Mouse (Mus musculus) thymus, adult 2 months (tissue): ENCODE data around the gene Pon2. TPM values are rescaled to one million over a fixed set of nuclear protein-coding genes. Genes with fewer than 3 reads are reported as not detected.
"Not testable (repeated sequence)": the region's sequence is repeated elsewhere in the genome, so short reads cannot be mapped to it uniquely, and the experiment has no call there.

Experiments used
- DNase-seq: peaks from one replicate; pipeline ENCODE4 v3.0.0; 2021
- H3K27ac ChIP-seq: fragments of 200-500 bp; 2 replicates; pipeline ENCODE4 v1.5.1; 2012; ENCODE audit warnings: low read length, control low read depth; ENCODE audit not compliant: control insufficient read depth, insufficient read depth
- H3K27me3 ChIP-seq: fragments of 200-500 bp; 2 replicates; pipeline ENCODE4 v1.6.1; 2012; ENCODE audit warnings: mild to moderate bottlenecking, low read length, moderate library complexity, mixed read lengths; ENCODE audit not compliant: control insufficient read depth, insufficient read depth
- H3K36me3 ChIP-seq: fragments of 200-500 bp; 2 replicates; pipeline ENCODE4 v1.6.1; 2012; ENCODE audit warnings: mild to moderate bottlenecking, low read length, moderate library complexity; ENCODE audit not compliant: control insufficient read depth, insufficient read depth
- H3K4me1 ChIP-seq: fragments of 200-500 bp; replicated peaks from 2 replicates; pipeline ENCODE4 v1.6.1; 2012; ENCODE audit warnings: low read length; ENCODE audit not compliant: control insufficient read depth, insufficient read depth
- H3K4me3 ChIP-seq: fragments of 200-500 bp; 2 replicates; pipeline ENCODE4 v1.5.1; 2012; ENCODE audit warnings: mild to moderate bottlenecking, low read length, control low read depth, moderate library complexity; ENCODE audit not compliant: control insufficient read depth, insufficient read depth
- CTCF ChIP-seq: fragments of 200-500 bp; IDR thresholded peaks from 2 replicates; pipeline ENCODE4 v1.5.1; 2012; ENCODE audit warnings: mild to moderate bottlenecking, control low read depth, low read length, moderate library complexity, borderline replicate concordance; ENCODE audit not compliant: control insufficient read depth, poor library complexity, insufficient read depth; ENCODE audit errors: extremely low read depth
- POLR2A ChIP-seq: fragments of 200-500 bp; IDR thresholded peaks from 2 replicates; pipeline ENCODE4 v1.6.1; 2012; ENCODE audit warnings: mild to moderate bottlenecking, low read length, control low read depth, moderate library complexity; ENCODE audit not compliant: control insufficient read depth, poor library complexity, insufficient read depth; ENCODE audit errors: extremely low read depth
- WGBS: fragments of 180-500 bp; shearing (Covaris S2); methylation state at CpG from one replicate; pipeline ENCODE4 v1.1.7; 2018; 5-methylcytosine and 5-hydroxymethylcytosine counted together
- polyA plus RNA-seq: library from polyadenylated mRNA; depleted of rRNA; stranded (reverse); fragments of >200 nt; gene quantifications from 2 replicates; pipeline ENCODE4 v1.2.3, GENCODE M21; 2012; rRNA removed

The Pon2 gene
- polyA plus RNA-seq, 1 experiment = 20.0 TPM

- TF ChIP-seq CTCF = no peak
- TF ChIP-seq POLR2A = no peak
- WGBS = 42% methylated on average over 3 of the region's 3 CpGs
- Histone ChIP-seq H3K36me3 (no peaks in the 10 kb centered on the region), H3K4me1 (no peaks in the 10 kb centered on the region), H3K4me3 (no peak overlapping the region), H3K27ac (no peak overlapping the region), H3K27me3 (no peaks in the 10 kb centered on the region)
- no peak for DNase-seq
Measured at GRCm38 (mm10) chr6:5234563-5234962, 63.7 kb downstream of the Pon2 start.

DNA sequence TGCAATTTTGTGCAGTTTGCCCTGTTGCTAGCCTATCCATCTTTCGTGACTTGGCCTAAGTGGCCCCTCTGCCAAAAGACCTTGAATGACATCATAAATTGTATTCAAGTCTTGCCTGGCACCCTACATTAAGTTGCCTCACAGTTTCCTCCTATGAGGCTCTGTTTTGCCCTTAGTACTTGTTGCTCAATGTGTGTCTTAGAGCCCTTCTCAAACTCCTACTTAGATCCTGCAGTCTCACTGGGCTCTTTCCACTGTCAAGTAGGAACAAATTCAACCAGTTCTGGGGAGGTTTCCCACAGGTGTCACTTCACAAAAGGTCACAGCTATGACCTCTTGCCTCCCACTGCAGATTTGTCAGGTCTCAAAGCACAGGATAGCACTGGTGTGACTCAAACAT is 64.4 kb downstream of the Pon2 start:
- DNase-seq = no peak

GRCm38 (mm10) chr6:5232022-5232421 is 66.2 kb downstream of the Pon2 start:
- no peaks in the 10 kb centered on the region for H3K27me3 ChIP-seq
- TF ChIP-seq CTCF (no peak), POLR2A (no peak)
- H3K4me3 ChIP-seq = no peak overlapping the region
- DNase-seq = no peak
- no peaks in the 10 kb centered on the region for H3K4me1 ChIP-seq
- H3K27ac ChIP-seq = no peak overlapping the region
- no peaks in the 10 kb centered on the region for H3K36me3 ChIP-seq
- WGBS = 93% methylated on average over 4 of the region's 4 CpGs

More for the DNA sequence above, 64.4 kb downstream of the Pon2 start:
- Histone ChIP-seq H3K36me3 (no peaks in the 10 kb centered on the region), H3K27me3 (no peaks in the 10 kb centered on the region), H3K27ac (no peak overlapping the region), H3K4me3 (no peak overlapping the region), H3K4me1 (no peaks in the 10 kb centered on the region)
- TF ChIP-seq POLR2A (no peak), CTCF (no peak)
- WGBS = 100% methylated on average over 1 of the region's 1 CpGs

GRCm38 (mm10) chr6:5230261-5230660 is 68.0 kb downstream of the Pon2 start:
- no peak overlapping the region for H3K27ac ChIP-seq
- TF ChIP-seq CTCF (no peak), POLR2A (no peak)
- no peaks in the 10 kb centered on the region for H3K4me1 ChIP-seq
- DNase-seq = no peak
- H3K36me3 ChIP-seq = no peaks in the 10 kb centered on the region
- H3K27me3 ChIP-seq = no peaks in the 10 kb centered on the region
- H3K4me3 ChIP-seq = no peak overlapping the region
- WGBS = 92% methylated on average over 5 of the region's 5 CpGs

DNA sequence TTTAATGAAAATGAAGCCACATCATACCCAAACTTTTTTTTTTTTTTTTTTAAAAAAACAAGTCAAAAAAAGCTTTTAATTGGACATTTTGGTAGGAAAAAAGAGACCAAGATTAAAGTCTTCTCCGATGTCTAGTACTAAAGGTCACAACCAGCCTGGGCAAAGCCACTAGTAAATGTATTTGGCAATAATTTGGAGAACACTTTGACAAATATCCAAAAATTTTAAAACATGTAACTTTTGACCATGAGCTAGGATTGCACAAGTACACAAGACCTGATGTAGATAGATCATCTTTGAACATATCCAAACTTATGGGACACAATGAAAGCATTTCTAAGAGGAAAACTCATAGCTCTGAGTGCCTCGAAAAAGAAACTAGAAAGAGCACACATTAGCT is 74.7 kb downstream of the Pon2 start:
- not testable (repeated sequence) for DNase-seq, H3K36me3 ChIP-seq
- 94% methylated on average over 2 of the region's 2 CpGs for WGBS

GRCm38 (mm10) chr6:5222080-5222479 is 76.2 kb downstream of the Pon2 start:
- Histone ChIP-seq H3K4me1 (no peaks in the 10 kb centered on the region), H3K36me3 (no peaks in the 10 kb centered on the region), H3K4me3 (no peak overlapping the region), H3K27ac (no peak overlapping the region), H3K27me3 (no peaks in the 10 kb centered on the region)
- no peak for TF ChIP-seq POLR2A
- no peak for TF ChIP-seq CTCF
- 95% methylated on average over 3 of the region's 3 CpGs for WGBS
- no peak for DNase-seq

More for the DNA sequence above, 74.7 kb downstream of the Pon2 start:
- H3K4me3 ChIP-seq, H3K27me3 ChIP-seq, H3K27ac ChIP-seq, H3K4me1 ChIP-seq: not testable (repeated sequence)

- TF ChIP-seq CTCF (no peak), POLR2A (no peak)
- H3K27ac ChIP-seq = no peak overlapping the region
- no peak for DNase-seq
- no peaks in the 10 kb centered on the region for H3K4me1 ChIP-seq
- 97% methylated on average over 4 of the region's 4 CpGs for WGBS
- H3K27me3 ChIP-seq = no peaks in the 10 kb centered on the region
- no peak overlapping the region for H3K4me3 ChIP-seq
- H3K36me3 ChIP-seq = no peaks in the 10 kb centered on the region
Measured at GRCm38 (mm10) chr6:5218190-5218589, 80.1 kb downstream of the Pon2 start.

Other genes starting within 250 kb of the Pon2 start
- gene Pon1, start 104.5 kb downstream of the Pon2 start, polyA plus RNA-seq = 1.6 and 1.7 TPM in 2 replicates
- 3.9 and 5.4 TPM in 2 replicates for gene Pon3, start 42.2 kb downstream of the Pon2 start, polyA plus RNA-seq
- 0.34 and 0.61 TPM in 2 replicates for gene Asb4, start 84.9 kb upstream of the Pon2 start, polyA plus RNA-seq
- 26.1 and 28.6 TPM in 2 replicates for gene Pdk4, start 197.9 kb upstream of the Pon2 start, polyA plus RNA-seq